Mouse (Mus musculus) heart, postnatal 0 days (tissue): ENCODE results near the gene Cbx3. TPM values are rescaled to one million over a fixed set of nuclear protein-coding genes. Genes with fewer than 3 reads are reported as not detected.
A peak's percentile ranks its signal among the peaks of the same experiment; 100 is the strongest.

Source experiments
- ATAC-seq: fragments of 200-750 bp; cut with Nextera tagmentation; 2 replicates; pipeline ENCODE4 v1.8.0; 2017; ENCODE audit warnings: low read depth, moderate number of reproducible peaks, moderate library complexity; ENCODE audit not compliant: insufficient read depth
- DNase-seq: peaks from one replicate; pipeline ENCODE4 v3.0.0-alpha.2; 2016; ENCODE audit warnings: low spot score
- H3K27ac ChIP-seq: fragments of 300-500 bp; sonication (generic); 2 replicates; pipeline ENCODE4 v1.5.1; 2014; ENCODE audit warnings: low read depth, mild to moderate bottlenecking
- H3K27me3 ChIP-seq: fragments of 300-500 bp; sonication (generic); 2 replicates; pipeline ENCODE4 v1.6.1; 2014; ENCODE audit warnings: low read length, mixed read lengths; ENCODE audit not compliant: control insufficient read depth, insufficient read depth
- H3K36me3 ChIP-seq: fragments of 300-500 bp; sonication (generic); replicated peaks from 2 replicates; pipeline ENCODE4 v1.6.1; 2014; ENCODE audit warnings: low read length, mixed read lengths; ENCODE audit not compliant: control insufficient read depth, insufficient read depth
- H3K4me1 ChIP-seq: fragments of 300-500 bp; sonication (generic); 2 replicates; pipeline ENCODE4 v1.6.1; 2014; ENCODE audit warnings: antibody characterized with exemption; ENCODE audit not compliant: control insufficient read depth, insufficient read depth
- H3K4me2 ChIP-seq: fragments of 300-500 bp; sonication (generic); 2 replicates; pipeline ENCODE4 v1.6.1; 2014; ENCODE audit warnings: low read depth, mild to moderate bottlenecking, low read length, moderate library complexity
- H3K4me3 ChIP-seq: fragments of 300-500 bp; sonication (generic); 2 replicates; pipeline ENCODE4 v1.5.1; 2014; ENCODE audit warnings: low read depth, low read length
- H3K9ac ChIP-seq: fragments of 300-500 bp; sonication (generic); replicated peaks from 2 replicates; pipeline ENCODE4 v1.6.1; 2014; ENCODE audit warnings: low read depth, low read length, mixed read lengths
- H3K9me3 ChIP-seq: fragments of 300-500 bp; sonication (generic); replicated peaks from 2 replicates; pipeline ENCODE4 v1.6.1; 2016; ENCODE audit warnings: low read length; ENCODE audit not compliant: control insufficient read depth
- CTCF ChIP-seq: IDR thresholded peaks from 2 replicates; pipeline ENCODE4 v1.5.1; 2016; ENCODE audit warnings: antibody characterized with exemption, control low read depth, low read depth
- EP300 ChIP-seq: IDR thresholded peaks from 2 replicates; pipeline ENCODE4 v1.6.1; 2016; ENCODE audit warnings: antibody characterized with exemption, low read depth
- WGBS: fragments of 180-500 bp; shearing (Covaris S2); extraction: QIAGEN DNeasy Blood & Tissue Kit; methylation state at CpG from one replicate; pipeline ENCODE4 v1.1.7; 2014; 5-methylcytosine and 5-hydroxymethylcytosine counted together
- polyA plus RNA-seq: library from polyadenylated mRNA; unstranded; fragments of >200 nt; fragmentation: Nextera tagmentation; extraction: Ambion mirVana; gene quantifications from 2 replicates; pipeline ENCODE4 v1.2.1, GENCODE M21; 2015
- total RNA-seq: library from RNA; depleted of rRNA; stranded (reverse); fragments of >200 nt; gene quantifications from 2 replicates; pipeline ENCODE4 v1.2.3, GENCODE M21; 2014; ENCODE audit warnings: low replicate concordance

Gene Cbx3
- total and polyA plus RNA-seq, 2 experiments from 2014 or later: 66.0 to 270 TPM

DNA sequence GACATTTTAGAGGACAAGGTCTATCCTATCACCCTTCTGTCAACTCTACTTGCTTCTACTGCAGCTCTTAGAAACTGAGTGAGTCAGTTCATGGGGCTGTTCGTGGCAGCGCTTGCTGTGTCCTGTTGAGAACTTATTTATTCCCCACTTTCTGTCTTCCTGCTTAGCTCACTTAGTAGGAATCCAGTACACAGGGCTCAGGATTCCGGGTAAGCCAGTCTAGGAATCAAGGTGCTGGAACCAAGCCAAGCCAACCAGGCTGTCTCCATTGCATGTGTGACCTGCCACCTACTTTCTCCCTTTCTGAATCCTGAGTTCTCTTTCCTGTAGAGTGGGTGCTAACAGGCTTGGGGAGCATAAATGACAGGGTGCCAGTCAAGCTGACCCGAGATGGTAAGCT lies 32.5 kb upstream of the Cbx3 start:
- 11% methylated on average over 4 of the region's 4 CpGs for WGBS
- DNase-seq (peak; percentile 63), ATAC-seq (peak; percentile 83)
- no peak overlapping the region for H3K4me3 ChIP-seq
- no peak overlapping the region for H3K9ac ChIP-seq
- peaks cover 17% of the 10 kb centered on the region for H3K4me1 ChIP-seq
- no peak for TF ChIP-seq EP300
- H3K27ac ChIP-seq: peak overlapping the region; percentile 81
- no peaks in the 10 kb centered on the region for H3K36me3 ChIP-seq
- H3K9me3 ChIP-seq: no peaks in the 10 kb centered on the region
- H3K4me2 ChIP-seq: no peak overlapping the region
- H3K27me3 ChIP-seq: peaks cover 5% of the 10 kb centered on the region; the same call in 1 of the 2 replicates

DNA sequence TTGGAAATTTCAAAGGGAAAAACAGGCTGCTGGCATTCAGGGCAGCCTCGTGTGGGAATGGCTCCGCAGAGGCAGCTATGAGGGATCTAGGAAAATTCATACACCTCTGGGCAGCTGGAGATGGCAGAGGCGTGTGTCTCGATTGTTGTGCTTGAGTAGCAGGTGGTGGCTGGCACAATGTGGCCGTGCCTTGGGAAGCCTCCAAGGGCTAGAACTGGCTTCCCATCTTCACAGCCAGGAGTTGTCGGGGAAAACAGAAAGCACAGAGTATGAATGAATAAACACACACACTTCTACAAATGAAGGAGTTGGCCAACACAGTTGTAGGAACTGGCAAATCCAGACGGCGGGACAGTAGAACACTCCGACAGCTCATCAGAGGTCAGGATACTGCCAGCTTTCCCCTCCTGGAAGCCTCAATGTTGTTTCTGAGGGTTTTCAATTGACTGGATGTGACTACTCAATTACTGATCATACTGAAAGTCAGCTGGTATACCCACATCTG lies 31.3 kb upstream of the Cbx3 start:
- no peak for TF ChIP-seq EP300
- no peak for TF ChIP-seq CTCF
- peak overlapping the region; percentile 81; the same call in 1 of the 2 replicates for H3K27ac ChIP-seq
- H3K36me3 ChIP-seq: no peaks in the 10 kb centered on the region
- H3K27me3 ChIP-seq: 0 out of 2 replicates have a peak, but pooled peaks cover 3% of the 10 kb centered on the region
- no peak overlapping the region for H3K4me2 ChIP-seq
- no peak overlapping the region for H3K9ac ChIP-seq
- H3K4me1 ChIP-seq: peaks cover 17% of the 10 kb centered on the region
- H3K9me3 ChIP-seq: no peaks in the 10 kb centered on the region
- H3K4me3 ChIP-seq: no peak overlapping the region
- no peak for DNase-seq
- WGBS: 67% methylated on average over 9 of the region's 9 CpGs
- no peak for ATAC-seq

DNA sequence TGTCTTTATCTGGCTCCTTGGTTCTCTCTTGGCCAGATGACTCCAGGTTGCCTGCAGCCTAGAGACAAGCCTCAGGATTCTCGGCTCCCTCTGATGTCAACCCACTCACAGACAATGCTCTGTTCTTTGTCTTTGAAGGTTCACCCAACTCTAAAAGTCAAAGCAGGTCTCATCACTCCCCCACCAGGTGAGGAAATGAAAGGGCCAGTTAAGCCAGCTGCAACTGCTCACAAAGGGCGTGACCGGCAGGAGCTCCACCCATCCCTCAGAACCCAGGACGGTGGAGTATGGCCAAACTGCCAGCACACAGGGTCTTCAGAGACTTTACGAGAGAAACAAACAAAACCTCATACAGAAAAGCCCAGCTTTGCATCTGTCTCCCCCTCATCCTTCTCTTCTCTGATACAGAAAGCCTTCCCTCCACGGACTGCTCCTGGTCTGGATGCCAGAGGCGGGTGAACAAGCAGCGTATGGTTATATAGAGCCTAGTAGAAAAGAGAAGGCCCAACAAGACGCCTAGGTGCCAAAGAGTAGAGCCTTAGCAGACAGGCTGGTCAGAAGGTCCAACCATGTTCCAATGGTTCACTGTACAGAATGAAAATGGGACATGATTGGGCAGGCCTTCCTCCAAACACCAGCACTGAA lies 27.8 kb upstream of the Cbx3 start:
- ATAC-seq: no peak
- no peak overlapping the region for H3K9ac ChIP-seq
- no peaks in the 10 kb centered on the region for H3K9me3 ChIP-seq
- no peaks in the 10 kb centered on the region for H3K36me3 ChIP-seq
- H3K27ac ChIP-seq: no peak overlapping the region
- H3K4me2 ChIP-seq: no peak overlapping the region
- H3K4me3 ChIP-seq: no peak overlapping the region
- peaks cover 9% of the 10 kb centered on the region for H3K4me1 ChIP-seq
- DNase-seq: no peak
- WGBS: 54% methylated on average over 9 of the region's 9 CpGs
- no peaks in the 10 kb centered on the region for H3K27me3 ChIP-seq
- TF ChIP-seq CTCF (no peak), EP300 (no peak)

DNA sequence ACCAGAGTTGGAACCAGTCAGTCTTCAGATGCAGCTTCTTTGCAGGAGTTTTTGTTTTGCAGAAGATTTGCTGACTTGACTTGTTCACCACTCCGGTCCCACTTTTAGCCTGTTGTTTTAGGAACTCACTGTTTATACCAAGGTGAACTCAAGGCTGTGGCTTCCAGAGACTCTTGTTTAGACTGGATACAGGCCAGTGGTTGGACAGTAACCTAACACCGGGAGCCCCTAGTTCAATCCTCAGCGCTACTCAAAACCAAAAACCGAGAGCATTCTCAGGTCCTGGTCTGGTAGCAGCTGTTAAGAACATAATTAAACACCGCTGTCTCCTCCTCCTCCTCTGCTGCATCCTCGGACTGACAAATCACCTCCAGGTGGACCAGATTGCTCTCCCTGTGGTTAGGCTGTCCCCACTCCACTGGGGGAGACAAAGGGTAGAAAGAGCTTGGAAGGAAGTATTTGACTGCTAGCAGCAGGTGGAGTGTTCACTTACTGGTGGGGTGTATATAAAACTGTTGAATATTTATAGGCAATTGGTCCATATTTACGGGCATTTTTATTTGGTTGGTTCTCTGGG lies 17.1 kb upstream of the Cbx3 start:
- Histone ChIP-seq H3K36me3 (no peaks in the 10 kb centered on the region), H3K4me3 (no peak overlapping the region), H3K4me2 (no peak overlapping the region), H3K27me3 (no peaks in the 10 kb centered on the region), H3K9ac (no peak overlapping the region), H3K9me3 (no peaks in the 10 kb centered on the region), H3K4me1 (no peaks in the 10 kb centered on the region), H3K27ac (no peak overlapping the region)
- DNase-seq: no peak
- WGBS: 79% methylated on average over 7 of the region's 7 CpGs
- no peak for TF ChIP-seq CTCF
- TF ChIP-seq EP300: no peak
- ATAC-seq: no peak

DNA sequence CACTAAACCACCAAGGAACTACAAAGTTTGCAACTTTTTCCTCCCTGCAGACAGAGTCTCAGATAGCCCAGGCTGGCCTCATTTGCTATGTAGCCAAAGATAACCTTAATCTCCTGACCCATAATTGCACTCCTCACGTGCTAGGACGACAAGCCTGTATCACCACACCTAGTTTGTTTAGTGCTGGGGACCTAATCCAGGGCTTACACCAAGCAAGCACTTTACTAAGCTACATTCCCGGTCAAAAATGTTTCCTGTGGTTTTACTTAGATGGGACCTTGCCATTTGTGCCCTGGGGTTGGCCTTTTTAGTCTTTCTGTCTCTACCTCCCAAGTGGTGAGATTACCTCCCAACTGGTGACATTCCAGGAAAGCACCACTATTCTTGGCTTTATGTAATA lies 15.2 kb upstream of the Cbx3 start:
- Histone ChIP-seq H3K27me3 (no peaks in the 10 kb centered on the region), H3K9ac (no peak overlapping the region), H3K4me3 (no peak overlapping the region), H3K9me3 (no peaks in the 10 kb centered on the region), H3K36me3 (peaks cover 7% of the 10 kb centered on the region), H3K27ac (no peak overlapping the region), H3K4me2 (no peak overlapping the region), H3K4me1 (no peaks in the 10 kb centered on the region)
- ATAC-seq: no peak
- DNase-seq: no peak
- no peak for TF ChIP-seq CTCF
- 25% methylated on average over 3 of the region's 3 CpGs for WGBS
